Mouse (Mus musculus) cortical plate, adult 2 months (tissue): ENCODE results near the gene Obsl1.

Source experiments
- CTCF ChIP-seq: fragments of 200-500 bp; IDR thresholded peaks from 2 replicates; pipeline ENCODE4 v1.5.1; 2011; ENCODE audit warnings: mild to moderate bottlenecking, control low read depth, low read length; ENCODE audit not compliant: insufficient read depth; ENCODE audit errors: extremely low read depth
- POLR2A ChIP-seq: fragments of 200-500 bp; IDR thresholded peaks from 2 replicates; pipeline ENCODE4 v1.6.1; 2011; ENCODE audit warnings: mild to moderate bottlenecking, low read length, control low read depth; ENCODE audit not compliant: insufficient read depth; ENCODE audit errors: extremely low read depth

- TF ChIP-seq POLR2A (no peak), CTCF (no peak)
Observed at GRCm38 (mm10) chr1:75537587-75537986, 31.3 kb upstream of the Obsl1 start.
